Mouse (Mus musculus) forebrain, embryonic 15.5 days (tissue): ENCODE data around the gene Slc43a3. TPM values are rescaled to one million over a fixed set of nuclear protein-coding genes. Genes with fewer than 3 reads are reported as not detected.

Experiments
- ATAC-seq: fragments of 200-750 bp; cut with Nextera tagmentation; replicated peaks from 2 replicates; pipeline ENCODE4 v1.8.0; 2017; ENCODE audit warnings: mild to moderate bottlenecking, moderate TSS enrichment, moderate library complexity
- H3K27ac ChIP-seq: fragments of 300-500 bp; sonication (generic); replicated peaks from 2 replicates; pipeline ENCODE4 v1.5.1; 2015; ENCODE audit warnings: mild to moderate bottlenecking, inconsistent platforms
- H3K27me3 ChIP-seq: fragments of 300-500 bp; sonication (generic); 2 replicates; pipeline ENCODE4 v1.6.1; 2015; ENCODE audit warnings: inconsistent platforms
- H3K36me3 ChIP-seq: fragments of 300-500 bp; sonication (generic); 2 replicates; pipeline ENCODE4 v1.6.1; 2015; ENCODE audit warnings: mild to moderate bottlenecking, inconsistent platforms
- H3K4me1 ChIP-seq: fragments of 300-500 bp; sonication (generic); 2 replicates; pipeline ENCODE4 v1.6.1; 2015; ENCODE audit warnings: inconsistent platforms
- H3K4me2 ChIP-seq: fragments of 300-500 bp; sonication (generic); replicated peaks from 2 replicates; pipeline ENCODE4 v1.6.1; 2015; ENCODE audit warnings: mild to moderate bottlenecking, inconsistent platforms
- H3K4me3 ChIP-seq: fragments of 300-500 bp; sonication (generic); 2 replicates; pipeline ENCODE4 v1.5.1; 2015; ENCODE audit warnings: mild to moderate bottlenecking, inconsistent platforms
- H3K9ac ChIP-seq: fragments of 300-500 bp; sonication (generic); replicated peaks from 2 replicates; pipeline ENCODE4 v1.6.1; 2015; ENCODE audit warnings: mild to moderate bottlenecking, inconsistent platforms
- H3K9me3 ChIP-seq: fragments of 300-500 bp; sonication (generic); 2 replicates; pipeline ENCODE4 v1.6.1; 2016; ENCODE audit warnings: inconsistent platforms
- WGBS: fragments of 180-500 bp; shearing (Covaris S2); methylation state at CpG from one replicate; pipeline ENCODE4 v1.1.7; 2015; ENCODE audit warnings: mixed read lengths; 5-methylcytosine and 5-hydroxymethylcytosine counted together
- polyA plus RNA-seq: library from polyadenylated mRNA; unstranded; fragments of >200 nt; fragmentation: Nextera tagmentation; extraction: Ambion mirVana; gene quantifications from 2 replicates; pipeline ENCODE4 v1.2.1, GENCODE M21; 2015

Slc43a3 gene
- polyA plus RNA-seq, 1 experiment from 2014 or later: 3.8 TPM

- 86% methylated on average over 2 of the region's 2 CpGs for WGBS
- Histone ChIP-seq H3K36me3 (no peaks in the 10 kb centered on the region), H3K9ac (no peak overlapping the region), H3K27me3 (no peaks in the 10 kb centered on the region), H3K4me3 (no peak overlapping the region), H3K27ac (no peak overlapping the region), H3K4me2 (no peak overlapping the region), H3K9me3 (no peaks in the 10 kb centered on the region), H3K4me1 (no peaks in the 10 kb centered on the region)
- ATAC-seq: no peak
These were observed 24.9 kb downstream of the Slc43a3 start for GRCm38 (mm10) chr2:84961300-84961699.

- no peaks in the 10 kb centered on the region for H3K27me3 ChIP-seq
- H3K9ac ChIP-seq: no peak overlapping the region
- H3K4me2 ChIP-seq: no peak overlapping the region
- no peaks in the 10 kb centered on the region for H3K36me3 ChIP-seq
- ATAC-seq: no peak
- H3K4me1 ChIP-seq: no peaks in the 10 kb centered on the region
- no peak overlapping the region for H3K27ac ChIP-seq
- H3K4me3 ChIP-seq: no peak overlapping the region
- WGBS: 60% methylated on average over 3 of the region's 3 CpGs
- no peaks in the 10 kb centered on the region for H3K9me3 ChIP-seq
These were observed 25.5 kb downstream of the Slc43a3 start for GRCm38 (mm10) chr2:84961901-84962300.

- Histone ChIP-seq H3K4me1 (no peaks in the 10 kb centered on the region), H3K4me2 (no peak overlapping the region), H3K36me3 (no peaks in the 10 kb centered on the region), H3K27ac (no peak overlapping the region), H3K4me3 (no peak overlapping the region), H3K9ac (no peak overlapping the region), H3K9me3 (no peaks in the 10 kb centered on the region), H3K27me3 (no peaks in the 10 kb centered on the region)
- no peak for ATAC-seq
- WGBS: 38% methylated on average over 6 of the region's 6 CpGs
These were observed 26.6 kb downstream of the Slc43a3 start for GRCm38 (mm10) chr2:84962906-84963507.

GRCm38 (mm10) chr2:84964111-84964801, 27.9 kb downstream of the Slc43a3 start:
- WGBS: 91% methylated on average over 7 of the region's 7 CpGs
- no peaks in the 10 kb centered on the region for H3K4me1 ChIP-seq
- H3K27ac ChIP-seq: no peak overlapping the region
- no peak overlapping the region for H3K9ac ChIP-seq
- H3K9me3 ChIP-seq: no peaks in the 10 kb centered on the region
- H3K36me3 ChIP-seq: no peaks in the 10 kb centered on the region
- H3K4me2 ChIP-seq: no peak overlapping the region
- H3K27me3 ChIP-seq: no peaks in the 10 kb centered on the region
- H3K4me3 ChIP-seq: no peak overlapping the region
- no peak for ATAC-seq

- no peaks in the 10 kb centered on the region for H3K36me3 ChIP-seq
- H3K4me2 ChIP-seq: no peak overlapping the region
- no peaks in the 10 kb centered on the region for H3K9me3 ChIP-seq
- WGBS: 91% methylated on average over 5 of the region's 5 CpGs
- no peak overlapping the region for H3K4me3 ChIP-seq
- ATAC-seq: no peak
- H3K9ac ChIP-seq: no peak overlapping the region
- no peak overlapping the region for H3K27ac ChIP-seq
- no peaks in the 10 kb centered on the region for H3K27me3 ChIP-seq
- H3K4me1 ChIP-seq: no peaks in the 10 kb centered on the region
These were observed 31.1 kb downstream of the Slc43a3 start for GRCm38 (mm10) chr2:84967318-84967991.

- H3K9ac ChIP-seq: no peak overlapping the region
- ATAC-seq: no peak
These were observed 39.2 kb downstream of the Slc43a3 start for GRCm38 (mm10) chr2:84975580-84975979.

GRCm38 (mm10) chr2:84980188-84980587, 43.8 kb downstream of the Slc43a3 start, which contains the start of gene Prg2:
TSS of gene Prg2 (plus strand) at chr2:84980461.
- H3K27me3 ChIP-seq: no peaks in the 10 kb centered on the region
- no peaks in the 10 kb centered on the region for H3K36me3 ChIP-seq
- H3K9ac ChIP-seq: no peak within 1 kb of the TSS
- H3K4me1 ChIP-seq: no peaks in the 10 kb centered on the region
- no peak within 1 kb of the TSS for H3K4me2 ChIP-seq
- no peak within 1 kb of the TSS for H3K27ac ChIP-seq
- no peak within 1 kb of the TSS for H3K4me3 ChIP-seq
- no peak for ATAC-seq
- H3K9me3 ChIP-seq: no peaks in the 10 kb centered on the region
- WGBS: 33% methylated on average over 1 of the region's 1 CpGs

More at GRCm38 (mm10) chr2:84975580-84975979, 39.2 kb downstream of the Slc43a3 start:
- Histone ChIP-seq H3K27ac (no peak overlapping the region), H3K9me3 (no peaks in the 10 kb centered on the region), H3K4me2 (no peak overlapping the region), H3K4me3 (no peak overlapping the region), H3K36me3 (no peaks in the 10 kb centered on the region), H3K27me3 (no peaks in the 10 kb centered on the region), H3K4me1 (no peaks in the 10 kb centered on the region)
- 95% methylated on average over 2 of the region's 2 CpGs for WGBS

- Histone ChIP-seq H3K27me3 (no peaks in the 10 kb centered on the region), H3K4me2 (no peak within 1 kb of the TSS), H3K9ac (no peak within 1 kb of the TSS), H3K4me1 (no peaks in the 10 kb centered on the region), H3K4me3 (no peak within 1 kb of the TSS), H3K36me3 (no peaks in the 10 kb centered on the region), H3K27ac (no peak within 1 kb of the TSS), H3K9me3 (no peaks in the 10 kb centered on the region)
- WGBS: 76% methylated on average over 1 of the region's 1 CpGs
- no peak for ATAC-seq
These were observed 51.6 kb downstream of the Slc43a3 start, which contains the start of gene Prg3 for GRCm38 (mm10) chr2:84987930-84988329. TSS of gene Prg3 (plus strand) at chr2:84988215.

GRCm38 (mm10) chr2:84996376-84996775, 60.0 kb downstream of the Slc43a3 start:
- no peaks in the 10 kb centered on the region for H3K36me3 ChIP-seq
- no peak overlapping the region for H3K27ac ChIP-seq
- no peak overlapping the region for H3K9ac ChIP-seq
- H3K9me3 ChIP-seq: no peaks in the 10 kb centered on the region
- ATAC-seq: no peak
- no peaks in the 10 kb centered on the region for H3K4me1 ChIP-seq
- no peak overlapping the region for H3K4me3 ChIP-seq
- H3K27me3 ChIP-seq: no peaks in the 10 kb centered on the region
- WGBS: 93% methylated on average over 2 of the region's 2 CpGs
- no peak overlapping the region for H3K4me2 ChIP-seq

- H3K27me3 ChIP-seq: no peaks in the 10 kb centered on the region
- ATAC-seq: no peak
- no peaks in the 10 kb centered on the region for H3K36me3 ChIP-seq
- H3K4me2 ChIP-seq: no peak overlapping the region
- 90% methylated on average over 3 of the region's 3 CpGs for WGBS
- H3K27ac ChIP-seq: no peak overlapping the region
- H3K9me3 ChIP-seq: no peaks in the 10 kb centered on the region
- H3K9ac ChIP-seq: no peak overlapping the region
- no peak overlapping the region for H3K4me3 ChIP-seq
- no peaks in the 10 kb centered on the region for H3K4me1 ChIP-seq
These were observed 63.3 kb downstream of the Slc43a3 start for GRCm38 (mm10) chr2:84999486-85000181.

- no peaks in the 10 kb centered on the region for H3K4me1 ChIP-seq
- H3K4me3 ChIP-seq: no peak overlapping the region
- no peak overlapping the region for H3K4me2 ChIP-seq
- no peak for ATAC-seq
- no peak overlapping the region for H3K9ac ChIP-seq
- no peaks in the 10 kb centered on the region for H3K9me3 ChIP-seq
- H3K36me3 ChIP-seq: no peaks in the 10 kb centered on the region
- no peak overlapping the region for H3K27ac ChIP-seq
- no peaks in the 10 kb centered on the region for H3K27me3 ChIP-seq
- 78% methylated on average over 13 of the region's 13 CpGs for WGBS
These were observed 65.1 kb downstream of the Slc43a3 start for GRCm38 (mm10) chr2:85001497-85001896.

- Histone ChIP-seq H3K9ac (no peak overlapping the region), H3K4me3 (no peak overlapping the region), H3K27ac (no peak overlapping the region), H3K9me3 (no peaks in the 10 kb centered on the region), H3K27me3 (no peaks in the 10 kb centered on the region), H3K4me2 (no peak overlapping the region), H3K36me3 (no peaks in the 10 kb centered on the region), H3K4me1 (no peaks in the 10 kb centered on the region)
- ATAC-seq: no peak
- 82% methylated on average over 8 of the region's 8 CpGs for WGBS
These were observed 66.2 kb downstream of the Slc43a3 start for GRCm38 (mm10) chr2:85002575-85002974.
